Mouse (Mus musculus) liver, embryonic 14.5 days (tissue): Measurements from ENCODE around the gene Igf2bp3.

Experiments used
- CTCF ChIP-seq: IDR thresholded peaks from 2 replicates; pipeline ENCODE4 v1.5.1; 2016; ENCODE audit warnings: antibody characterized with exemption, low read depth, control low read depth
- EP300 ChIP-seq: IDR thresholded peaks from 2 replicates; pipeline ENCODE4 v1.6.1; 2016; ENCODE audit warnings: antibody characterized with exemption, low read depth

GRCm38 (mm10) chr6:49212141-49212540, 2.6 kb downstream of the Igf2bp3 start:
- TF ChIP-seq CTCF (no peak), EP300 (no peak)
